Mouse (Mus musculus) thymus, adult 2 months (tissue): ENCODE measurements around the gene Samd5. TPM values are rescaled to one million over a fixed set of nuclear protein-coding genes. Genes with fewer than 3 reads are reported as not detected.

Experiments used
- DNase-seq: peaks from one replicate; pipeline ENCODE4 v3.0.0; 2021
- H3K27ac ChIP-seq: fragments of 200-500 bp; 2 replicates; pipeline ENCODE4 v1.5.1; 2012; ENCODE audit warnings: low read length, control low read depth; ENCODE audit not compliant: control insufficient read depth, insufficient read depth
- H3K27me3 ChIP-seq: fragments of 200-500 bp; 2 replicates; pipeline ENCODE4 v1.6.1; 2012; ENCODE audit warnings: mild to moderate bottlenecking, low read length, moderate library complexity, mixed read lengths; ENCODE audit not compliant: control insufficient read depth, insufficient read depth
- H3K36me3 ChIP-seq: fragments of 200-500 bp; 2 replicates; pipeline ENCODE4 v1.6.1; 2012; ENCODE audit warnings: mild to moderate bottlenecking, low read length, moderate library complexity; ENCODE audit not compliant: control insufficient read depth, insufficient read depth
- H3K4me1 ChIP-seq: fragments of 200-500 bp; replicated peaks from 2 replicates; pipeline ENCODE4 v1.6.1; 2012; ENCODE audit warnings: low read length; ENCODE audit not compliant: control insufficient read depth, insufficient read depth
- H3K4me3 ChIP-seq: fragments of 200-500 bp; 2 replicates; pipeline ENCODE4 v1.5.1; 2012; ENCODE audit warnings: mild to moderate bottlenecking, low read length, control low read depth, moderate library complexity; ENCODE audit not compliant: control insufficient read depth, insufficient read depth
- CTCF ChIP-seq: fragments of 200-500 bp; IDR thresholded peaks from 2 replicates; pipeline ENCODE4 v1.5.1; 2012; ENCODE audit warnings: mild to moderate bottlenecking, control low read depth, low read length, moderate library complexity, borderline replicate concordance; ENCODE audit not compliant: control insufficient read depth, poor library complexity, insufficient read depth; ENCODE audit errors: extremely low read depth
- POLR2A ChIP-seq: fragments of 200-500 bp; IDR thresholded peaks from 2 replicates; pipeline ENCODE4 v1.6.1; 2012; ENCODE audit warnings: mild to moderate bottlenecking, low read length, control low read depth, moderate library complexity; ENCODE audit not compliant: control insufficient read depth, poor library complexity, insufficient read depth; ENCODE audit errors: extremely low read depth
- WGBS: fragments of 180-500 bp; shearing (Covaris S2); methylation state at CpG from one replicate; pipeline ENCODE4 v1.1.7; 2018; 5-methylcytosine and 5-hydroxymethylcytosine counted together
- polyA plus RNA-seq: library from polyadenylated mRNA; depleted of rRNA; stranded (reverse); fragments of >200 nt; gene quantifications from 2 replicates; pipeline ENCODE4 v1.2.3, GENCODE M21; 2012

Samd5 gene
- polyA plus RNA-seq, 1 experiment: 1.3 TPM

- WGBS: 84% methylated on average over 4 of the region's 4 CpGs
- DNase-seq: no peak
- no peaks in the 10 kb centered on the region for H3K36me3 ChIP-seq
- no peaks in the 10 kb centered on the region for H3K4me1 ChIP-seq
- TF ChIP-seq CTCF (no peak), POLR2A (no peak)
- no peaks in the 10 kb centered on the region for H3K27me3 ChIP-seq
- no peak overlapping the region for H3K4me3 ChIP-seq
- H3K27ac ChIP-seq: no peak overlapping the region
Observed at GRCm38 (mm10) chr10:9668791-9669190, 6.2 kb downstream of the Samd5 start.

DNA sequence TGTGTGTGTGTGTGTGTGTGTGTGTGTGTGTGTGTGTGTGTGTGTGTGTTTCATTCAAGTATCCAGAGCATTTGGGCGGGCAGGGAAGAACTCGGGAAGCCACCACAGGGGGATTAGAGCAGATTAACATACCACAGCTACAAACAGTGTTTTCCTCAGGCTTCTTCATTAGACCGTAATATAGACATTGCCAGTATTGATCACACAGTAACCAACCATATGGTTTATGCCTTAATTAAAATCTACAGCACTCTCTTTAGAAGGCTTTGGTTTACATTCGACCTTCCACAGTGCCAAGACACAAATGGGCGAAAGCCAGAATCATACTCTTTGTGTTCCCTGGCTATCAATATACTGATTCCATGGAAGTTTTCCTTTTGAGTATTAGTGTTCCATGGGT is 22.1 kb downstream of the Samd5 start:
- WGBS: 96% methylated on average over 5 of the region's 5 CpGs
- no peak for TF ChIP-seq POLR2A
- no peak for TF ChIP-seq CTCF
- H3K4me3 ChIP-seq: no peak overlapping the region

DNA sequence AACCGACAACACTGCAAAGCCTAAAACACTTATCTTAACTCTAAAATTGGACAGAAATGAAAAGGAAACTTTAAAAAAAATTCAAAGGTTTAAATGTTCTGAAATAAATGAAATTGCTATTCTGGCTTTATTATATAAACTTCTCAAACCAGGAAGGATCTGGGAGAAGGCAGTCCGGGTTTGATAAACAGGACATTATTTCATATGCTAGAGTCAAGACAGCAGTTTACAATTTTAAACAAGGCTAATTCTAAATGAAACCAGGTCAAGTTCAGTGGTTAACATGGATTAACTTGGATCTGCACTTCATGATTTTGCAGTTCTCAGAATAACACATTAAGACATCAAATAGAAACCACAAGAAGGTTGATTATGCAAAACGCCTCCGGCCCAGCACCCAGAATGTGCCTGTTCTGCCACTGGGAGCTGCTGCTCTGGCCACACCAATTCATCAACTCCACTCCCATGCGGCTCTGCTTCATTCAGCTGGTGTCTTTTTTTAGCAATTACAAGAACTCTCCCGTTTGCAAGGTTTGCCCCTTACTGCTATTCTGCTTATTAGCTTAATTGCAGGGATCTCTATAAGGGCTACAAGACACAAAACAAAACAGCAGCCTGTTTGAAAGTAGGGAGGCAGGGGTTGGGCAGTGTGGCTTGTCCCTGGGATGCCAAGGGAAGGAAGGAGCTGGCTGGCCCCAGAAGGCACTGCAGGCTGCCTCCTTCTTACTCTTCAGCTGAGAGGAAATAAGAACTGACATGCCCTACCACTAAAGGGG is 24.8 kb downstream of the Samd5 start:
- no peak for TF ChIP-seq POLR2A
- no peak for DNase-seq
- WGBS: 19% methylated on average over 6 of the region's 6 CpGs
- H3K36me3 ChIP-seq: no peaks in the 10 kb centered on the region
- no peaks in the 10 kb centered on the region for H3K4me1 ChIP-seq
- H3K27ac ChIP-seq: no peak overlapping the region
- no peak overlapping the region for H3K4me3 ChIP-seq
- no peaks in the 10 kb centered on the region for H3K27me3 ChIP-seq

More for the DNA sequence above, 22.1 kb downstream of the Samd5 start:
- DNase-seq: no peak
- Histone ChIP-seq H3K27ac (no peak overlapping the region), H3K27me3 (no peaks in the 10 kb centered on the region), H3K36me3 (no peaks in the 10 kb centered on the region), H3K4me1 (no peaks in the 10 kb centered on the region)

- Histone ChIP-seq H3K4me1 (no peaks in the 10 kb centered on the region), H3K27me3 (no peaks in the 10 kb centered on the region), H3K36me3 (no peaks in the 10 kb centered on the region), H3K4me3 (no peak overlapping the region), H3K27ac (no peak overlapping the region)
- no peak for DNase-seq
- TF ChIP-seq CTCF: no peak
- no peak for TF ChIP-seq POLR2A
- WGBS: 93% methylated on average over 2 of the region's 2 CpGs
Observed at GRCm38 (mm10) chr10:9648464-9648863, 26.5 kb downstream of the Samd5 start.

DNA sequence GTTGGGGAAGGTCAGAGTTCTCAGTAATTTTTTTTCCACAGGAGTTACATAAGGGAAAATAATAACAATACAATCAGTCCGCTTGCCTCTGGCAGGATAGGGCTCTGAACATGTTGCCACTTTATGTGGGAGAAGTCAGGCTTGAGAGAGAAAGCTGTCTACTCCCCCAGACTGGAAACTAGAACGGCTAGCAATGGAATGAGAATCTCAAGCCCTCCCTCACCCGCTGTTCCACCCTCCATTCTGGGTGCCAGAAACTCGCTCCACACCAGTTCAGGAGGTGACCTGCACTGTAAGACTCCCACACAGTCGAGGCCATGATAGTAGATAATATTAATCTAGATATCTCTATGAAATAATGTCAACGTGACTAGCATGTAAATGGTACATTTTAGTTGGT is 27.3 kb downstream of the Samd5 start:
- Histone ChIP-seq H3K4me3 (no peak overlapping the region), H3K4me1 (no peaks in the 10 kb centered on the region), H3K27me3 (no peaks in the 10 kb centered on the region), H3K36me3 (no peaks in the 10 kb centered on the region), H3K27ac (no peak overlapping the region)
- TF ChIP-seq CTCF: no peak
- no peak for TF ChIP-seq POLR2A
- no peak for DNase-seq
- 91% methylated on average over 6 of the region's 6 CpGs for WGBS

DNA sequence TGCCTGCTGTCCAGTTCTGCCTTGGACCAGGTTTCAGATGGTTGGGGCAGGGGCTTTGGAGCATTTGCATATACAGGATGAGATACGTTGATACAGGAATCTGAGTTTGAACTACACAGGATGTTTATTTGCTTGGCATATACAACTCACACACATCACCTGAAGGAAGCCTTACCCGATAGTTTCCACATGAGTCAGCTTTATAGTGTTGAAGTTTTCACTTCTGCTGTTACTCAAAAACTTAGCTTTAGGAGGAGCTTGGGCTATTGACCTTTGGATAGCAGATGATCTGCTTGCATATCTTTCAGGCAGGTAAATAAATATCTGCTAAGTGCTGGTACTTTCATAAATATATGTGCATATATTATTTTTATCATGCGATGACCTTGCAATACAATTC is 28.6 kb downstream of the Samd5 start:
- DNase-seq: no peak
- Histone ChIP-seq H3K4me1 (no peaks in the 10 kb centered on the region), H3K4me3 (no peak overlapping the region), H3K27me3 (no peaks in the 10 kb centered on the region), H3K36me3 (no peaks in the 10 kb centered on the region), H3K27ac (no peak overlapping the region)
- WGBS: 79% methylated on average over 3 of the region's 3 CpGs
- no peak for TF ChIP-seq CTCF
- TF ChIP-seq POLR2A: no peak

DNA sequence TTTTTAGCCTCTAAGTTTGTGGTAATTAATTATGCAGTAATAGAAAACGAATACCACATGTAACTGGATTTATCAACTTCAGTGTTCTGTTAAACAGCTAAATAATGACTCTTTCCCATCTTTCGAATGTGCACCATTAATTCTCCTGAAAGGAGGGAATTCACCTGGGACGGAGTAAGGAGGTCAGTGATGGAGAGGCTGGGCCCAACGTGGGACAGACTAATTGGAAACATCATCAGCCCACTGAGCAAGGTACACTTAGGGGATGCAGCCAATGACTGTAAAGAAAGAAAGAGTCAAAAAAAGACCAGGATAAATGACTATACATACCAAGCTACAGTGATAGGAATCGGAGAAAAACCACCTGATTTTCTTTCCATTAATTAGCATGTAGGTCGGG is 31.5 kb downstream of the Samd5 start:
- Histone ChIP-seq H3K36me3 (no peaks in the 10 kb centered on the region), H3K4me3 (no peak overlapping the region), H3K27ac (no peak overlapping the region), H3K27me3 (no peaks in the 10 kb centered on the region), H3K4me1 (no peaks in the 10 kb centered on the region)
- no peak for DNase-seq
- 92% methylated on average over 6 of the region's 6 CpGs for WGBS
- TF ChIP-seq CTCF: no peak
